Mouse (Mus musculus) hindbrain, embryonic 13.5 days (tissue): ENCODE results near the gene Zbtb20. TPM values are rescaled to one million over a fixed set of nuclear protein-coding genes. Genes with fewer than 3 reads are reported as not detected.

Source experiments
- ATAC-seq: fragments of 200-750 bp; cut with Nextera tagmentation; 2 replicates; pipeline ENCODE4 v1.8.0; 2017; ENCODE audit warnings: moderate TSS enrichment; ENCODE audit not compliant: low FRiP score
- H3K27ac ChIP-seq: fragments of 300-500 bp; sonication (generic); 2 replicates; pipeline ENCODE4 v1.5.1; 2015; ENCODE audit warnings: inconsistent platforms, mild to moderate bottlenecking, moderate library complexity
- H3K27me3 ChIP-seq: fragments of 300-500 bp; sonication (generic); 2 replicates; pipeline ENCODE4 v1.6.1; 2015; ENCODE audit warnings: mild to moderate bottlenecking, inconsistent platforms
- H3K36me3 ChIP-seq: fragments of 300-500 bp; sonication (generic); 2 replicates; pipeline ENCODE4 v1.6.1; 2015; ENCODE audit warnings: mild to moderate bottlenecking, inconsistent platforms
- H3K4me1 ChIP-seq: fragments of 300-500 bp; sonication (generic); replicated peaks from 2 replicates; pipeline ENCODE4 v1.6.1; 2015; ENCODE audit warnings: inconsistent platforms
- H3K4me2 ChIP-seq: fragments of 300-500 bp; sonication (generic); 2 replicates; pipeline ENCODE4 v1.6.1; 2015; ENCODE audit warnings: inconsistent platforms, mild to moderate bottlenecking, moderate library complexity
- H3K4me3 ChIP-seq: fragments of 300-500 bp; sonication (generic); 2 replicates; pipeline ENCODE4 v1.5.1; 2015; ENCODE audit warnings: mild to moderate bottlenecking, inconsistent platforms
- H3K9ac ChIP-seq: fragments of 300-500 bp; sonication (generic); 2 replicates; pipeline ENCODE4 v1.6.1; 2015; ENCODE audit warnings: mild to moderate bottlenecking, inconsistent platforms
- H3K9me3 ChIP-seq: fragments of 300-500 bp; sonication (generic); 2 replicates; pipeline ENCODE4 v1.6.1; 2016; ENCODE audit warnings: inconsistent platforms
- WGBS: fragments of 180-500 bp; shearing (Covaris S2); methylation state at CpG from one replicate; pipeline ENCODE4 v1.1.7; 2015; 5-methylcytosine and 5-hydroxymethylcytosine counted together
- polyA plus RNA-seq: library from polyadenylated mRNA; unstranded; fragments of >200 nt; fragmentation: Nextera tagmentation; extraction: Ambion mirVana; gene quantifications from 2 replicates; pipeline ENCODE4 v1.2.1, GENCODE M21; 2015

The Zbtb20 gene
- polyA plus RNA-seq, 1 experiment from 2014 or later: 65.7 TPM

- peaks cover 8% of the 10 kb centered on the region; the same call in 1 of the 2 replicates for H3K4me1 ChIP-seq
- H3K9me3 ChIP-seq: no peaks in the 10 kb centered on the region
- H3K27ac ChIP-seq: no peak overlapping the region
- H3K9ac ChIP-seq: no peak overlapping the region
- ATAC-seq: no peak
- H3K36me3 ChIP-seq: peaks cover 9% of the 10 kb centered on the region; the same call in 1 of the 2 replicates
- H3K4me2 ChIP-seq: no peak overlapping the region
- WGBS: 74% methylated on average over 5 of the region's 5 CpGs
- no peak overlapping the region for H3K4me3 ChIP-seq
- H3K27me3 ChIP-seq: no peaks in the 10 kb centered on the region
Measured at GRCm38 (mm10) chr16:43592062-43592461, 716.4 kb downstream of the Zbtb20 start.

- Histone ChIP-seq H3K4me2 (no peak overlapping the region), H3K27ac (no peak overlapping the region), H3K4me1 (peaks cover 8% of the 10 kb centered on the region; the same call in 1 of the 2 replicates), H3K9me3 (no peaks in the 10 kb centered on the region), H3K27me3 (no peaks in the 10 kb centered on the region), H3K9ac (no peak overlapping the region), H3K36me3 (peaks cover 12% of the 10 kb centered on the region), H3K4me3 (no peak overlapping the region)
- 0 out of 2 replicates have a peak, but pooled peaks have one; percentile 43 for ATAC-seq
- 3% methylated on average over 1 of the region's 1 CpGs for WGBS
Measured at GRCm38 (mm10) chr16:43592801-43593200, 717.1 kb downstream of the Zbtb20 start.

GRCm38 (mm10) chr16:43597375-43598060 is 721.8 kb downstream of the Zbtb20 start:
- no peak for ATAC-seq
- Histone ChIP-seq H3K4me1 (no peaks in the 10 kb centered on the region), H3K27me3 (no peaks in the 10 kb centered on the region), H3K36me3 (peaks cover 20% of the 10 kb centered on the region), H3K4me2 (no peak overlapping the region), H3K9me3 (no peaks in the 10 kb centered on the region), H3K27ac (no peak overlapping the region), H3K4me3 (no peak overlapping the region), H3K9ac (no peak overlapping the region)
- 88% methylated on average over 7 of the region's 7 CpGs for WGBS

GRCm38 (mm10) chr16:43599707-43600106 is 724.0 kb downstream of the Zbtb20 start:
- H3K27me3 ChIP-seq: no peaks in the 10 kb centered on the region
- peaks cover 18% of the 10 kb centered on the region for H3K36me3 ChIP-seq
- no peaks in the 10 kb centered on the region for H3K9me3 ChIP-seq
- H3K27ac ChIP-seq: no peak overlapping the region
- H3K9ac ChIP-seq: no peak overlapping the region
- H3K4me1 ChIP-seq: peaks cover 15% of the 10 kb centered on the region
- H3K4me3 ChIP-seq: no peak overlapping the region
- 79% methylated on average over 2 of the region's 2 CpGs for WGBS
- no peak for ATAC-seq
- H3K4me2 ChIP-seq: no peak overlapping the region

- peaks cover 20% of the 10 kb centered on the region for H3K36me3 ChIP-seq
- no peak overlapping the region for H3K4me3 ChIP-seq
- no peak overlapping the region for H3K27ac ChIP-seq
- peaks cover 4% of the 10 kb centered on the region; the same call in 1 of the 2 replicates for H3K9me3 ChIP-seq
- H3K4me2 ChIP-seq: no peak overlapping the region
- peaks cover 15% of the 10 kb centered on the region for H3K4me1 ChIP-seq
- no peak for ATAC-seq
- H3K9ac ChIP-seq: no peak overlapping the region
- H3K27me3 ChIP-seq: no peaks in the 10 kb centered on the region
- WGBS: 86% methylated on average over 4 of the region's 4 CpGs
Measured at GRCm38 (mm10) chr16:43602573-43602972, 726.9 kb downstream of the Zbtb20 start.

GRCm38 (mm10) chr16:43603591-43604141 is 728.0 kb downstream of the Zbtb20 start:
- Histone ChIP-seq H3K36me3 (peaks cover 26% of the 10 kb centered on the region), H3K9ac (no peak overlapping the region), H3K27me3 (no peaks in the 10 kb centered on the region), H3K4me3 (no peak overlapping the region), H3K4me2 (0 out of 2 replicates have a peak overlapping the region, but pooled peaks have one; percentile 26), H3K4me1 (peaks cover 15% of the 10 kb centered on the region), H3K9me3 (peaks cover 6% of the 10 kb centered on the region; the same call in 1 of the 2 replicates), H3K27ac (peak overlapping the region; percentile 67)
- 5% methylated on average over 9 of the region's 9 CpGs for WGBS
- ATAC-seq: peak; percentile 71

GRCm38 (mm10) chr16:43604399-43605013 is 728.8 kb downstream of the Zbtb20 start:
- Histone ChIP-seq H3K27ac (peak overlapping the region; percentile 63; the same call in 1 of the 2 replicates), H3K9me3 (peaks cover 6% of the 10 kb centered on the region; the same call in 1 of the 2 replicates), H3K4me1 (peaks cover 15% of the 10 kb centered on the region), H3K4me2 (no peak overlapping the region), H3K4me3 (no peak overlapping the region), H3K27me3 (no peaks in the 10 kb centered on the region), H3K9ac (no peak overlapping the region), H3K36me3 (peaks cover 34% of the 10 kb centered on the region)
- no peak for ATAC-seq
- 25% methylated on average over 4 of the region's 4 CpGs for WGBS

GRCm38 (mm10) chr16:43607086-43607485 is 731.4 kb downstream of the Zbtb20 start:
- H3K4me3 ChIP-seq: no peak overlapping the region
- no peak overlapping the region for H3K27ac ChIP-seq
- H3K36me3 ChIP-seq: peaks cover 46% of the 10 kb centered on the region
- peaks cover 15% of the 10 kb centered on the region for H3K4me1 ChIP-seq
- H3K27me3 ChIP-seq: no peaks in the 10 kb centered on the region
- H3K4me2 ChIP-seq: no peak overlapping the region
- peaks cover 6% of the 10 kb centered on the region; the same call in 1 of the 2 replicates for H3K9me3 ChIP-seq
- no peak for ATAC-seq
- no peak overlapping the region for H3K9ac ChIP-seq

GRCm38 (mm10) chr16:43608066-43608465 is 732.4 kb downstream of the Zbtb20 start:
- Histone ChIP-seq H3K27me3 (no peaks in the 10 kb centered on the region), H3K36me3 (peaks cover 54% of the 10 kb centered on the region), H3K9ac (no peak overlapping the region), H3K9me3 (peaks cover 6% of the 10 kb centered on the region; the same call in 1 of the 2 replicates), H3K27ac (no peak overlapping the region), H3K4me3 (no peak overlapping the region), H3K4me1 (peaks cover 15% of the 10 kb centered on the region), H3K4me2 (no peak overlapping the region)
- no peak for ATAC-seq

- Histone ChIP-seq H3K4me3 (no peak overlapping the region), H3K36me3 (peaks cover 54% of the 10 kb centered on the region), H3K27ac (no peak overlapping the region), H3K4me1 (no peaks in the 10 kb centered on the region; the same call in 1 of the 2 replicates), H3K9me3 (peaks cover 6% of the 10 kb centered on the region; the same call in 1 of the 2 replicates), H3K9ac (no peak overlapping the region), H3K4me2 (no peak overlapping the region), H3K27me3 (no peaks in the 10 kb centered on the region)
- WGBS: 92% methylated on average over 10 of the region's 10 CpGs
- ATAC-seq: no peak
Measured at GRCm38 (mm10) chr16:43610375-43610774, 734.7 kb downstream of the Zbtb20 start.

GRCm38 (mm10) chr16:43616348-43616747 is 740.7 kb downstream of the Zbtb20 start:
- no peak for ATAC-seq

GRCm38 (mm10) chr16:43617346-43617745 is 741.7 kb downstream of the Zbtb20 start:
- WGBS: 89% methylated on average over 6 of the region's 6 CpGs
- H3K9me3 ChIP-seq: no peaks in the 10 kb centered on the region

More at GRCm38 (mm10) chr16:43616348-43616747, 740.7 kb downstream of the Zbtb20 start:
- Histone ChIP-seq H3K4me2 (no peak overlapping the region), H3K36me3 (peaks cover 33% of the 10 kb centered on the region), H3K4me3 (no peak overlapping the region), H3K9me3 (no peaks in the 10 kb centered on the region), H3K4me1 (peaks cover 6% of the 10 kb centered on the region), H3K27ac (no peak overlapping the region), H3K27me3 (no peaks in the 10 kb centered on the region), H3K9ac (no peak overlapping the region)
- WGBS: 80% methylated on average over 4 of the region's 4 CpGs

More at GRCm38 (mm10) chr16:43617346-43617745, 741.7 kb downstream of the Zbtb20 start:
- no peak overlapping the region for H3K4me2 ChIP-seq
- H3K27ac ChIP-seq: no peak overlapping the region
- peaks cover 25% of the 10 kb centered on the region for H3K36me3 ChIP-seq
- no peak overlapping the region for H3K9ac ChIP-seq
- no peaks in the 10 kb centered on the region for H3K27me3 ChIP-seq
- no peak for ATAC-seq
- H3K4me1 ChIP-seq: peaks cover 6% of the 10 kb centered on the region
- H3K4me3 ChIP-seq: no peak overlapping the region
